Comparison of ENCODE assay signal across 7 mouse cellular contexts in genomic region chr13:28957765-28958164, GRCm38 (mm10). TPM values are rescaled to one million over a fixed set of nuclear protein-coding genes. Genes with fewer than 3 reads are reported as not detected.
DNase-seq lines count a peak whose midpoint lies in the region; ATAC-seq and TF ChIP-seq lines count a peak whose summit lies in the region.

No protein-coding gene starts in this region.

- H3K9ac ChIP-seq in limb, embryonic 13.5 days, result peak overlapping the region; percentile 73
- peak overlapping the region; percentile 77 for H3K9ac ChIP-seq in midbrain, embryonic 15.5 days

- DNase-seq in adrenal gland, postnatal 14 days, result peak; percentile 97
- peak; percentile 89 for DNase-seq in embryo, embryonic 11.5 days (ENCODE audit: low read depth, low spot score)
- DNase-seq in gastrocnemius, postnatal 4 days (ENCODE audit: low spot score in 2 of 2), result peak; percentile 90 to 97
- DNase-seq in kidney, adult 11 months, result peak; percentile 88
- DNase-seq in spleen, adult 2 months (ENCODE audit: low read depth in 1 of 2, low spot score in 2 of 2), result peak in 1 of 2 experiments; percentile 86

- H3K4me2 ChIP-seq in limb, embryonic 13.5 days (replicated peaks), result peak overlapping the region; percentile 96
- H3K4me2 ChIP-seq in midbrain, embryonic 15.5 days, result peak overlapping the region; percentile 96

- H3K9me3 ChIP-seq in limb, embryonic 13.5 days, result no peaks in the 10 kb centered on the region
- no peaks in the 10 kb centered on the region for H3K9me3 ChIP-seq in midbrain, embryonic 15.5 days

- 3% methylated on average over 16 of the region's 16 CpGs for WGBS in limb, embryonic 13.5 days
- WGBS in midbrain, embryonic 15.5 days, result 3% methylated on average over 16 of the region's 16 CpGs
- WGBS in spleen, adult 2 months, result 3% methylated on average over 16 of the region's 16 CpGs

- 0 out of 2 replicates have a peak, but pooled peaks have one; percentile 13 for ATAC-seq in limb, embryonic 13.5 days (ENCODE audit: low FRiP score, low read depth)
- ATAC-seq in midbrain, embryonic 15.5 days (replicated peaks), result peak; percentile 55

- no peaks in the 10 kb centered on the region for H3K27me3 ChIP-seq in limb, embryonic 13.5 days
- H3K27me3 ChIP-seq in midbrain, embryonic 15.5 days (replicated peaks), result no peaks in the 10 kb centered on the region
- H3K27me3 ChIP-seq in spleen, adult 2 months (ENCODE audit: control insufficient read depth, insufficient read depth, low read length), result no peaks in the 10 kb centered on the region; the same call in 1 of the 2 replicates

- no peaks in the 10 kb centered on the region for H3K36me3 ChIP-seq in limb, embryonic 13.5 days
- no peaks in the 10 kb centered on the region for H3K36me3 ChIP-seq in midbrain, embryonic 15.5 days (replicated peaks)
- no peaks in the 10 kb centered on the region for H3K36me3 ChIP-seq in spleen, adult 2 months (ENCODE audit: control insufficient read depth, insufficient read depth, low read length)

- peaks cover 19% of the 10 kb centered on the region for H3K4me1 ChIP-seq in limb, embryonic 13.5 days
- peaks cover 25% of the 10 kb centered on the region for H3K4me1 ChIP-seq in midbrain, embryonic 15.5 days
- peaks cover 4% of the 10 kb centered on the region; the same call in 1 of the 2 replicates for H3K4me1 ChIP-seq in spleen, adult 2 months (ENCODE audit: control insufficient read depth, insufficient read depth, insufficient read length)

- H3K4me3 ChIP-seq in limb, embryonic 13.5 days, result peak overlapping the region; percentile 61
- peak overlapping the region; percentile 51 for H3K4me3 ChIP-seq in midbrain, embryonic 15.5 days
- H3K4me3 ChIP-seq in spleen, adult 2 months (ENCODE audit: extremely low read depth, insufficient read depth, insufficient read length), result peak overlapping the region; percentile 61

- peak; percentile 99 for TF ChIP-seq CTCF in spleen, adult 2 months (IDR thresholded peaks at IDR 0.05; ENCODE audit: extremely low read depth, insufficient read depth, insufficient read length, insufficient replicate concordance)

- no peak for TF ChIP-seq POLR2A in spleen, adult 2 months (IDR thresholded peaks at IDR 0.05; ENCODE audit: low read depth, low read length)

- H3K27ac ChIP-seq in limb, embryonic 13.5 days, result peak overlapping the region; percentile 94
- H3K27ac ChIP-seq in midbrain, embryonic 15.5 days, result peak overlapping the region; percentile 98
- H3K27ac ChIP-seq in spleen, adult 2 months (ENCODE audit: insufficient read depth, low read length), result no peak overlapping the region

RNA-seq across cellular contexts. Expression of gene Sox4, which starts 4.3 kb away (rescaled TPM):
- total RNA-seq in adrenal gland, postnatal 14 days (2021), result 27.6 and 28.0 TPM in 2 replicates
- 10 to 100 TPM; 51.8 to 52.8 TPM for total RNA-seq in gastrocnemius, postnatal 4 days (2021)
- polyA plus RNA-seq in limb, embryonic 13.5 days (2015; fragmentation: Nextera tagmentation; extraction: Ambion mirVana), result 74.2 and 77.0 TPM in 2 replicates
- polyA plus RNA-seq in midbrain, embryonic 15.5 days (2015; fragmentation: Nextera tagmentation; extraction: Ambion mirVana), result 197 and 207 TPM in 2 replicates
- 6.0 and 10.8 TPM in 2 replicates for polyA plus RNA-seq in spleen, adult 2 months (2012; rRNA removed)
